Mouse (Mus musculus) heart, embryonic 13.5 days (tissue): ENCODE measurements around the gene Nif3l1. TPM values are rescaled to one million over a fixed set of nuclear protein-coding genes. Genes with fewer than 3 reads are reported as not detected.

ENCODE experiments used
- ATAC-seq: fragments of 200-750 bp; cut with Nextera tagmentation; 2 replicates; pipeline ENCODE4 v1.8.0; 2017; ENCODE audit warnings: moderate TSS enrichment; ENCODE audit not compliant: insufficient number of reproducible peaks, low FRiP score, low TSS enrichment; ENCODE audit errors: extremely low read depth
- H3K27ac ChIP-seq: fragments of 300-500 bp; sonication (generic); replicated peaks from 2 replicates; pipeline ENCODE4 v1.5.1; 2015; ENCODE audit warnings: moderate library complexity, mild to moderate bottlenecking, inconsistent platforms
- H3K27me3 ChIP-seq: fragments of 300-500 bp; sonication (generic); replicated peaks from 2 replicates; pipeline ENCODE4 v1.6.1; 2015; ENCODE audit warnings: mild to moderate bottlenecking, inconsistent platforms
- H3K36me3 ChIP-seq: fragments of 300-500 bp; sonication (generic); 2 replicates; pipeline ENCODE4 v1.6.1; 2015; ENCODE audit warnings: mild to moderate bottlenecking, inconsistent platforms
- H3K4me1 ChIP-seq: fragments of 300-500 bp; sonication (generic); 2 replicates; pipeline ENCODE4 v1.6.1; 2015; ENCODE audit warnings: inconsistent platforms
- H3K4me2 ChIP-seq: fragments of 300-500 bp; sonication (generic); 2 replicates; pipeline ENCODE4 v1.6.1; 2015; ENCODE audit warnings: inconsistent platforms, mild to moderate bottlenecking, moderate library complexity
- H3K4me3 ChIP-seq: fragments of 300-500 bp; sonication (generic); 2 replicates; pipeline ENCODE4 v1.5.1; 2015; ENCODE audit warnings: moderate library complexity, mild to moderate bottlenecking, inconsistent platforms
- H3K9ac ChIP-seq: fragments of 300-500 bp; sonication (generic); 2 replicates; pipeline ENCODE4 v1.6.1; 2015; ENCODE audit warnings: inconsistent platforms, mild to moderate bottlenecking, moderate library complexity
- H3K9me3 ChIP-seq: fragments of 300-500 bp; sonication (generic); 2 replicates; pipeline ENCODE4 v1.6.1; 2016; ENCODE audit warnings: inconsistent platforms
- WGBS: fragments of 180-500 bp; shearing (Covaris S2); methylation state at CpG from one replicate; pipeline ENCODE4 v1.1.7; 2015; ENCODE audit warnings: mixed read lengths; 5-methylcytosine and 5-hydroxymethylcytosine counted together
- polyA plus RNA-seq: library from polyadenylated mRNA; unstranded; fragments of >200 nt; fragmentation: Nextera tagmentation; extraction: Ambion mirVana; gene quantifications from 2 replicates; pipeline ENCODE4 v1.2.1, GENCODE M21; 2015

Nif3l1 gene
- polyA plus RNA-seq, 1 experiment from 2014 or later = 28.9 TPM

GRCm38 (mm10) chr1:58416048-58416447 is 28.9 kb upstream of the Nif3l1 start:
- ATAC-seq = no peak
- Histone ChIP-seq H3K27me3 (no peaks in the 10 kb centered on the region), H3K4me3 (no peak overlapping the region), H3K36me3 (peaks cover 92% of the 10 kb centered on the region), H3K4me2 (no peak overlapping the region), H3K9me3 (no peaks in the 10 kb centered on the region), H3K4me1 (peaks cover 9% of the 10 kb centered on the region), H3K9ac (no peak overlapping the region), H3K27ac (no peak overlapping the region)
- 88% methylated on average over 2 of the region's 2 CpGs for WGBS

DNA sequence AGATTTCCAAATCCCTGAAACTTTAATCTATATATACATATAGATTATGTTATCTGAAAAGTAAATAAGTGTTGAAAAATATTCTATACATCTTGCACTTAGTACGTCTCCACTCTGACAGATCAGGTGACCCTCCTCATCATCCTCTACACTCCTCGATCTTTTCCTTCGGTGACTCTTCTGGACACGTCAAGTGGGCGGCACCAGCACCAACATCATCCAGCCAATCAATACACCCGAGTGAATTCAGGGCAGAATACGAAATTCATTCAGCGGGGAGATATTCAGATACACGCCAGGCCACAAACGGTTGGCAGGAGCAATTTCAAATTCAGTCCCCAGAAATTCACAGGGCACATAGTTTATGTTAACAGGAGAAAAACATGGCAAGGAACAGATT is 24.9 kb upstream of the Nif3l1 start:
- ATAC-seq = no peak
- no peaks in the 10 kb centered on the region for H3K27me3 ChIP-seq
- 77% methylated on average over 10 of the region's 10 CpGs for WGBS
- H3K27ac ChIP-seq = no peak overlapping the region
- H3K36me3 ChIP-seq = peaks cover 64% of the 10 kb centered on the region
- H3K9me3 ChIP-seq = no peaks in the 10 kb centered on the region
- H3K4me3 ChIP-seq = 0 out of 2 replicates have a peak overlapping the region, but pooled peaks have one; percentile 13
- peak overlapping the region; percentile 40 for H3K4me2 ChIP-seq
- H3K9ac ChIP-seq = no peak overlapping the region
- peaks cover 28% of the 10 kb centered on the region for H3K4me1 ChIP-seq

- 46% methylated on average over 7 of the region's 7 CpGs for WGBS
- no peaks in the 10 kb centered on the region for H3K27me3 ChIP-seq
- H3K36me3 ChIP-seq = peaks cover 56% of the 10 kb centered on the region
- H3K4me3 ChIP-seq = peak overlapping the region; percentile 99
- H3K9me3 ChIP-seq = no peaks in the 10 kb centered on the region
- no peak overlapping the region for H3K27ac ChIP-seq
- peak overlapping the region; percentile 89 for H3K4me2 ChIP-seq
- ATAC-seq = no peak
- H3K9ac ChIP-seq = no peak overlapping the region
- peaks cover 28% of the 10 kb centered on the region for H3K4me1 ChIP-seq
These were observed 24.0 kb upstream of the Nif3l1 start for GRCm38 (mm10) chr1:58420961-58421360.

DNA sequence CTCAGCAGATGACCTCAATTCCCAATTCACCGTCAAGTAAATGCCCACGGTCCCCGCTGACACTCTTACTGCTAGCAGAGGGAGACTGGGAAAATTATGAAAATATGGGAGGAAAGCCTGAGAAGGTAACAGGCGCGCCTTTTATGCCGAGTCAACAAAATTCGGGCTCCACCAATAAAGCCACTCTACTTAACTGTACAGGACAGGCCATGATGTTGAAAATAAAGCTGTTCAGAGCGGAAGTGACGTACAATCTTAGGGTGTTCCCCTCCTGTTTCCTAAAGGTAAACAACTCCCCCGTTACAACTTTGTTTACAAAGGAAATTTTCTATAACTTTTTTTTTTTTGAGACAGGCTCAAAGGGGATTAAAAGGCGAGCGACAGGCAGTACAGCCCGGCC is 22.1 kb upstream of the Nif3l1 start:
- 4% methylated on average over 13 of the region's 13 CpGs for WGBS
- Histone ChIP-seq H3K36me3 (peaks cover 37% of the 10 kb centered on the region), H3K9ac (peak overlapping the region; percentile 100), H3K9me3 (no peaks in the 10 kb centered on the region), H3K4me2 (peak overlapping the region; percentile 89), H3K27ac (peak overlapping the region; percentile 100), H3K4me3 (peak overlapping the region; percentile 99), H3K4me1 (peaks cover 28% of the 10 kb centered on the region), H3K27me3 (no peaks in the 10 kb centered on the region)
- ATAC-seq = no peak

GRCm38 (mm10) chr1:58423371-58424248 is 21.3 kb upstream of the Nif3l1 start, which contains the start of gene Clk1:
Gene Clk1, minus strand, starts transcription at chr1:58424066.
- Histone ChIP-seq H3K36me3 (peaks cover 29% of the 10 kb centered on the region), H3K4me3 (peak within 1 kb of the TSS; percentile 99), H3K27me3 (no peaks in the 10 kb centered on the region), H3K27ac (peak within 1 kb of the TSS; percentile 100), H3K4me1 (peaks cover 28% of the 10 kb centered on the region), H3K9me3 (no peaks in the 10 kb centered on the region), H3K4me2 (peak within 1 kb of the TSS; percentile 89), H3K9ac (peak within 1 kb of the TSS; percentile 100)
- ATAC-seq = peak; percentile 87
- WGBS = under 1% methylated on average over 79 of the region's 79 CpGs

GRCm38 (mm10) chr1:58424551-58424950 is 20.4 kb upstream of the Nif3l1 start:
- ATAC-seq = no peak
- H3K27ac ChIP-seq = peak overlapping the region; percentile 100
- WGBS = 84% methylated on average over 3 of the region's 3 CpGs

DNA sequence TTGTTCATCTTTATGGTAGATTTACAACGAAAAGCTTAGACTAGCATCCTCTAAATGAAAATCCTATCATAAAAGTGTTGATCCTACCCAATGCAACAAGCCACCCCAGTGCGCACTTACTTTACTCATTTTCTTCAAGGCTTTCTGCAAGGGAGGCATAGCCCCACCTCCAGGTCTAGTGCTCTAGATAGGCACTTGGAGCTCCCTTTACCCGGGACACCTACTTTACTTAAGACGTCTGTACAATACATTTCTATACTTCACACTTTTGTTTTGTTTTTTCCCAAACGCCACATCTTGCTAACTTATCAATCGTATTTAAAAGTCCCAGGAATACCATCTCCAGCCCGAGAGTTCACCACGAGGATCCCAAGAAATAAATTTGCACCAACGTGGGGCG is 260 bp upstream of the Nif3l1 start:
- Histone ChIP-seq H3K36me3 (peaks cover 46% of the 10 kb centered on the region), H3K4me2 (peak overlapping the region; percentile 79), H3K27me3 (no peaks in the 10 kb centered on the region), H3K27ac (peak overlapping the region; percentile 94), H3K4me1 (peaks cover 28% of the 10 kb centered on the region), H3K9me3 (no peaks in the 10 kb centered on the region), H3K4me3 (peak overlapping the region; percentile 77), H3K9ac (peak overlapping the region; percentile 86)
- no peak for ATAC-seq
- WGBS = 8% methylated on average over 10 of the region's 10 CpGs

More at GRCm38 (mm10) chr1:58424551-58424950, 20.4 kb upstream of the Nif3l1 start:
- H3K4me2 ChIP-seq = peak overlapping the region; percentile 89; the same call in 1 of the 2 replicates
- no peaks in the 10 kb centered on the region for H3K9me3 ChIP-seq
- H3K4me3 ChIP-seq = no peak overlapping the region; the same call in 1 of the 2 replicates
- peaks cover 25% of the 10 kb centered on the region for H3K4me1 ChIP-seq
- no peak overlapping the region for H3K9ac ChIP-seq
- H3K36me3 ChIP-seq = peaks cover 20% of the 10 kb centered on the region
- no peaks in the 10 kb centered on the region for H3K27me3 ChIP-seq

DNA sequence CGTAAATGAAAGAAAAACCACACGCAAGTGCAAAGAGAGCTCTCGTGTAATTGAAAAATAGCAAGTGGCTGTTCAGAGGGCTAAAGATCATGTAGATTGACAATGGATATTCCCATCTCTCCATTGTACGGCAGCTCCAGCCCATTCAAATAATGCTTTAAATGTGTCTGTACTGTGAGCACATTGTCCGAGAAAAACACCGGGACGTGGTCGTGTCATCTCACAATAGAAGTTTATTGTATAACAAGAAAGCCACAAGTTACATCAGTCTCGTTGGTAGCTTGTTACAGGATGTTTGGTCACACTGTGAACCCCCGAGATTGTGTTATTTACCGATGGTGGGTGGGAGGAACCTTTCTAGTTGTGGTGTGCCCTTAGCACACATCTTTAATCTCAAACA is 910 bp downstream of the Nif3l1 start:
- H3K36me3 ChIP-seq = peaks cover 41% of the 10 kb centered on the region
- WGBS = 11% methylated on average over 11 of the region's 11 CpGs

GRCm38 (mm10) chr1:58447766-58448165 is 2.8 kb downstream of the Nif3l1 start:
- peaks cover 42% of the 10 kb centered on the region for H3K36me3 ChIP-seq
- no peaks in the 10 kb centered on the region for H3K9me3 ChIP-seq
- no peak overlapping the region for H3K27ac ChIP-seq
- no peak overlapping the region for H3K4me2 ChIP-seq
- peaks cover 28% of the 10 kb centered on the region for H3K4me1 ChIP-seq
- WGBS = 92% methylated on average over 7 of the region's 7 CpGs
- H3K9ac ChIP-seq = no peak overlapping the region
- H3K27me3 ChIP-seq = no peaks in the 10 kb centered on the region
- no peak overlapping the region for H3K4me3 ChIP-seq
- no peak for ATAC-seq

More for the DNA sequence above, 910 bp downstream of the Nif3l1 start:
- H3K9me3 ChIP-seq = no peaks in the 10 kb centered on the region
- H3K27ac ChIP-seq = peak overlapping the region; percentile 94
- ATAC-seq = no peak
- peak overlapping the region; percentile 77 for H3K4me3 ChIP-seq
- peaks cover 28% of the 10 kb centered on the region for H3K4me1 ChIP-seq
- H3K27me3 ChIP-seq = no peaks in the 10 kb centered on the region
- peak overlapping the region; percentile 79 for H3K4me2 ChIP-seq
- peak overlapping the region; percentile 86 for H3K9ac ChIP-seq

GRCm38 (mm10) chr1:58448396-58448795 is 3.4 kb downstream of the Nif3l1 start:
- H3K27ac ChIP-seq = no peak overlapping the region
- no peak for ATAC-seq
- WGBS = 77% methylated on average over 7 of the region's 7 CpGs

DNA sequence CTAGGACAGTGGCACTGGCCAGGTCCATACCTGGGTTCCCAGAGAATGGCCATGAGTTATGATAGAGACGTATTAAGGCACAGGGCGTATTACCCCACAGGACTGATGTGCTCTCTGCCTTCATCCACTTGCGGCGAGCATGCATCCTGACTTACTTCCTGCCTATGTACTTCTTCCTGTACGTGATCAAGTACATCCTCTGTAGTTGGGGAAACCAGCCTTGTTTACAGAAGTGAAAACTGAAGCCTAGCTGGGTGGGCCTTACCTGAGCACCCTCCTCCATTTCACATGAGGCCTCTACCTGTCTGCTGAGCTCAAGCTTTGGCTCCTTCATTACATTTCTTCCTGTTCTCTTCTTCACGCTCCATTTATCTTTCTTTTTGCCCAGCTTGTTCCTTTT is 9.4 kb downstream of the Nif3l1 start:
- H3K4me2 ChIP-seq = no peak overlapping the region
- H3K36me3 ChIP-seq = peaks cover 90% of the 10 kb centered on the region
- no peak overlapping the region for H3K9ac ChIP-seq
- no peak overlapping the region for H3K27ac ChIP-seq
- ATAC-seq = no peak
- no peaks in the 10 kb centered on the region for H3K27me3 ChIP-seq
- H3K4me1 ChIP-seq = peaks cover 13% of the 10 kb centered on the region
- H3K4me3 ChIP-seq = no peak overlapping the region
- H3K9me3 ChIP-seq = no peaks in the 10 kb centered on the region
- WGBS = 89% methylated on average over 6 of the region's 6 CpGs

More at GRCm38 (mm10) chr1:58448396-58448795, 3.4 kb downstream of the Nif3l1 start:
- no peak overlapping the region for H3K4me2 ChIP-seq
- no peaks in the 10 kb centered on the region for H3K27me3 ChIP-seq
- peaks cover 49% of the 10 kb centered on the region for H3K36me3 ChIP-seq
- peaks cover 28% of the 10 kb centered on the region for H3K4me1 ChIP-seq
- no peak overlapping the region for H3K9ac ChIP-seq
- H3K9me3 ChIP-seq = no peaks in the 10 kb centered on the region
- H3K4me3 ChIP-seq = no peak overlapping the region
